Mouse (Mus musculus) ovary, postnatal 10 days (tissue): ENCODE data around the gene Phlpp1.

Experiments
- DNase-seq: peaks from one replicate; pipeline ENCODE4 v3.0.0; 2022; ENCODE audit warnings: low spot score

Gene Phlpp1

DNA sequence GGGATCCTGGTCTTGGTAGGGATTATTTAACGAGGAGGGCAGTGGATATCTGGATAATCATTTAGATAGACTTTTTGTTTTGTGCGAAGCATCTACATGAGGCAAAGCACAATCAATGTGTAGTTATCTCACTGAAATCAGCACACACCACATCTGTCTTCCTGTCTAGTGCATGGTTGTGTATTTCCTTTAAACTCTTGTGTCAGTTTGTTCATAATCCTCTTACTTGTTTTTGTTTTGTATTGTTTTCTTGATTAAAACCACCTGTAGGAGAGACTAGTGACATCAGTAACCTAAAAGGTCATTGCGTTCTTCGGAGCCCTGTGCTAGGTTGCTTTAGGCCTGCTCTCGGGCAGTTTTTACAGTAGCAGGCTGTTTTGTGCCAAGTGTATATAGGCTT lies 146.8 kb downstream of the Phlpp1 start:
- DNase-seq = no peak

DNA sequence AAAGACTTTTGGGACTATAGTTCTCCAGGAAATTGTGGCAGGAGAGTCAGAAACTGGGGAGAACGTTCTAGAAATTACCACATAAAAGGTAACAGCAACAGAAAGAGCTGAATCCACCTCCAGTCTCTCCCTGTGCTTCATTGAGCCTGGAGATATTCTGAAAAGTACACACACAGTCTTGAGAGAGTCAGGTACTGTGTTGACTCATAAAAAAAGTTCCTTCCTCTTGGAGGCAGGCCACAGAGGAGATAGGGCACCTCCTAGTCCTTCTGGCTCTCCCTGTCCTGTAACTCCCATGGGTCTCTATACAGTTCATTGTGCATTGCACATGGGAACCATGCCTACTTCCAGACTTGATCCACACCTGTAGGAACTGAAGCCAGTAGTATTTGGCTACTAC lies 149.0 kb downstream of the Phlpp1 start:
- no peak for DNase-seq

DNA sequence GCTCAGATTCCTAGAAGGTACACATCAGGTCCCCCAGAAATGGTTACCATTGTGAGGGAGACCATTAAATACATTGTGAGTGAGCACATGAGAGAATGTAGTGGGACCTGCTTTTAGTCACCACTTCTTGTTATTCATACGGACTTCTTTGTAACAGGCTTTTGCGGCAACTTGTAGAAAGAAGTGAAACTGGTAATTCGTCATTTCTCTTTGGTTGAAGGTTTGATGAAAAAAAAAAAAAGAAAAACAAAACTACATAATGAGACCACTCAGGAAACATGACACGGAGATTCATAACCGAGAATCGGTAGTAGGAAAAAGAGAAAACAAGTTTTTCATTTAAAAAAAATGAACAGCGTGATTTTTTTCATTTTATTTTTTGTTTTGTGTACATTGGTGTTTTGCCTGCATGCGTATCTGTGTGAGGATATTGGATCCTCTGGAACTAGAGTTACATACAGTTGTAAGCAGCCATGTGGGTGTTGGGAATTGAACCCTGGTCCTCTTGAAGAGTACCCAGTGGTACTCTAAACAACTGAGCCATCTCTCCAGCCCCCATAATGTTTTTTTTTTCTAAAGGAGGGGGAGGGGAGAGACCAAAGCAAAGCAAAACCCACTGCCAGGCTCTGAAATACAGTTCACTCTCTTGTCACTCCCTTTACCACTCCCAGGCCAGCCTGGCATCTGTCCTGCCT lies 150.0 kb downstream of the Phlpp1 start:
- no peak for DNase-seq

DNA sequence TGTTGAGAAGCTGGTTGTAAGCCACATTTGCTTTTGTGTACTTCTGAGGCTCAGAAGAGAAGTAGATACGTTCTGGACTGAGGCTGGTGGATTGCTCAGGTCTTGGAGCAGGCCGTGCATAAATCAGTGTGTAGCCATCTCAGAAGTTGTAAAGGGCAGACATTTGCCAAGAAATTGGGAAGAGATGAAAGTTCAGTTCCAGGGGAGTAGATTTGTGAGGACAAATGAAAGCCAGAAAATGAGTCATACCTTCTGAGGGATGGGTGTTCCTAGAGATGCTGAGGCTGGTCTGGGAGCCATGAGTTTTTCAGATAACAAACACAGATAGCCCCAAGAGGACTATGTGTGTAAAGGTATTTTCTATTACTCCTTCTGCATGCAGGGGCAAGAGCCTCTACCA lies 155.1 kb downstream of the Phlpp1 start:
- DNase-seq = no peak

DNA sequence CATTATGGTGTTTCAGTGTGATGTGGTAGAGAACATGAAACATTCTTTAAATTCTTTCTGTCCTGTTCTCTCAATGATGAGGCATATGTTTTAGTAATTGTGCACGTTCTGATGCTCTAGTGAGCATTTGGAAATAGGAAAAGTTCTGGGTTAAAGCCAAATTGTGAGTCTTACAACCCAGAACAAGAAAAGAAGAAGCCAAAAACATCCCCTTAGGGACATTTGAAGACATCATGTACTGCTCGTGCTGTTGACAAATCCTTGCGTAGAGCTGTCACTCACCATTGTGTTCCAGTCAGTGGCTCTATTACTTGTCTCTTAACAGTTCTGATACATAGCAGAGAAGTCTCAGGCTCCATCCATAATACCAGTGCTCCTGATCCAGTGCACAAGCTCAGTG lies 170.5 kb downstream of the Phlpp1 start:
- DNase-seq = no peak

DNA sequence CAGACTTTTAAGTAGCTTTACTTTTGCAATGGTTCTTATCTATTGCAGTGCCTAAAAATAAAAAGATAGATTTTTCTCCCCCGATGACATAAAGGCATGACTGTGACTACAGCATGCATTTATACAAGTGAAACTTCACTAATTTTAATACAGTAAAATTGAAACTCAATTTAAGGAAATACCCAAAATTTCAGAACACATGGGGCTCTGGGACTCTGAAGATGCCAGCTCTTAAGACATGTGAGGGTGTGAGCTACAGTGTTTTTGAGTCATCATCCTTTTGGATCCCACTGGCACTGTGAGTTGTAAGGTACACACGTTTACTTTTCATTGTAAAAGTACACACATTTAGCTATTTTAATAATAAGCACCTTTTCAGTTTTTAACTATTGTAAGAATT lies 173.7 kb downstream of the Phlpp1 start:
- no peak for DNase-seq

DNA sequence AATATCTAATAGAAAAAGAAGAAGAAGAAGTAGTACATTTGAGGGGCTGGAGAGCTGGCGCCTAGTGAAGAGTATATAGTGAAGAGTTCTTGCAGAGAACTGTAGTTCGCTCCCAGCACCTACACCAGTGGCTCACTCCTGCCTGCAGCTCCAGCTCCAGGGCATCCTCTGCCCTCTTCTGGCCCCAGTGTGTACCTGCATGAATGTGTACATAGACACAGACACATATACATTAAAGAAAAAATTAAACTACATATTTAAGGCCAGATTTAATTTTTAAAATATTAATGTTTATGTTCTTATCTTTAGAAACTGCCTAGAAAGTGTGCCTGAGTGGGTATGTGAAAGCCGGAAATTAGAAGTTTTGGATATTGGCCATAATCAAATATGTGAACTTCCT lies 175.2 kb downstream of the Phlpp1 start:
- DNase-seq = no peak

DNA sequence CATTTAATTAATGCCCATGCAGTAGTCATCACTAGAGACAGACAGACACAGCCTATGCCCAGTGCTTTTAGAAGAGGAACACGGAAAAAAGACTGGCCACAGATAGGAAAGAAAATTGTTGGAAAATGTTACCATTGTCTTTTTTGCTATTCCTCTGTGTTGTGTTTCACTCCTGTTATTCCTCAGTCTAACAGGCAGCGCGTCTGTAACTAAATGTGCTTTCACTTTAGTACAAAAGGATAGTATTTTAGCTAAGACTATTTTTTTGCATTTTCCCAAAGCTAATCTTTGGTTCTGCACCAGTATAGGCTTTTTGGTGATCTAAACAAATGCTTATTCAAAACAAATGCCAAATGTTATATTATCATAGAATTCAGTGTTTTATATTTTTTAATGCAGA lies 177.6 kb downstream of the Phlpp1 start:
- no peak for DNase-seq

DNA sequence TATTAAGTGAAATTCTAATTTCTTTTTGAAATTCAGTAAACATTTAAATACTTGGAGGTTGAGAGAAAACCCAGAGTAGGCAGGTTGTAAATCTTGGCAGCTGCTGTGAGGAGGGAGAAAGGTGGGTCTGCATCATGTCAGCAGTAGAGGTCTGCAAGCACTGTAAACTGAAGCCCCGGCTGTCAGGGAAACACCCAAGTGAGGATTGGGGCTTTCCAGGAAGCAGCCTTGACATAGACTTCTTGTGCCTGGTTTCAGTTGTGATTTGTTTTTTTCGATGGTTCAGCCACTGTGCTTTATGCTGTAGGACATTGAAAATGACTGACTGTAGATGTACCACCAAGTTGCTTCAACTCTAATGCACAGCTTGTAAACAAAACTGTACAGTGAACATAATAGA lies 180.0 kb downstream of the Phlpp1 start:
- DNase-seq = no peak

DNA sequence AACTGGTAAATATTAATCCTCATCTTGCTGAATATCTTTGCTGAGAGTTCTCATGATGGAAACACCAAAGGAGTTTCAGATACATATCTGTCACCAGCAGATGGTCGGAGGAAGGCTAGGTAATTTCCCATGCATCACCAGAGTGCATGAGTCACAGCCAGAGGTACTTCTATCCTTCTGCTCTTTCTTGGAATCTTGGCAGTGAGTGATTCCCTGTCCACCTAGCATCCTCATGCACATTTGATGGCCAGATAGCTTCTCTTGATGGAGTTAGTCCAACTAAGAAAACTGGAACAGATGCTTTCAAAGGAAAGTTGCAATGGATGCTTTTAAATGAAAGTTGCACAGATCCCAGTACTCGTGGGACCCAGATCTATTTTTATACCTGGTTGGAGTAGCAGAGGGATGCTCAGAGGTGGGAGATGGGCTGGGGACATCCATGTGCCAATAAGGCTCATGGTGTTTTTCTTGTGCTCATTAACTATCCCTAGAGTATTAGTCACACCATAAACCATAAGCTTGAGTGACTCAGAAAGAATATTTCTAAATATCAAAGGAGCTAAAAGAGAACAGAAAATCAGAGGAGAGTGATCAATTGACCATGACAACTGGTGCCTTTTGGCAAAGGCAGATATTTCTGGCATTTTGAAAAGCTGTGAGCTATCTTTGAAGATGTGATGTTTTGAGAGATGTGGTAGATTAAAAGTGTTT lies 181.4 kb downstream of the Phlpp1 start:
- DNase-seq = no peak

DNA sequence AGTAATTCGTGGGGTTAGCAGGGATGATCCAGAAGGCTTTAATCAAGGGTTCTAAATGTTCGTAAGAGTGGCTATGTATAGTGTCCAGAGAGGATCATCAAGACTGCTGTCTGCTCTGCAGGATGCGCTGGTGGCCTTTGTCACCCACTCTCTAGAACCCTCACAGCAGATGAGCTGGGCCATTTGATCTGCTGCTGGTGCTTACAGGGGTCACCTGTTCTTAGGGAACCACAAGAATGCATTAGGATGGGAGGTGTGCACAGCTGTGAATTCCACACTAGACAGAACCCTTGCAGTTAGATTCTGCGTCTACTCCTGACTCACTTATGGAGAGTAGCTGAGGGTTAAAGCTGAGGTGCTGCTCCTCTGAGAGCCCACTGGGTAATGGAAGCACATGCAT lies 182.4 kb downstream of the Phlpp1 start:
- no peak for DNase-seq

DNA sequence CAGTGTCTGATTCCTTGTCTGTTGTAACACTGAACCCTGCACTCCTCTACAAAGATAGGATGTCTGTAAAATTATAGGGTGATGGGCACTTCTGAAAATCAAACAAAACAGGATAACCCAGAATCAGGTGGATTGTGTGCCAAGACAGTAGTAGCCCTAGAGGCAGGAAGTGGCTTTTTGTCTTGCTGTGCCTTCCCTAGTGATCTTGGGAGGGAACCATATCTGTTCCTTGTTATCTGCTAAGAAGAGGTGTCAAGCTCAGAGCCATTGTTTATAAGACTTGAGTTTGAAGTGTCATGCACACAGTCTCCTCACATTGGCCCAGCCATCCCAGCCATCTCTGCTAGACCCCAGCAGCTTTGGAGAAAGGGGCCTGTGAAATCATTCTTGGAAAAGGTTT lies 187.9 kb downstream of the Phlpp1 start:
- DNase-seq = no peak

DNA sequence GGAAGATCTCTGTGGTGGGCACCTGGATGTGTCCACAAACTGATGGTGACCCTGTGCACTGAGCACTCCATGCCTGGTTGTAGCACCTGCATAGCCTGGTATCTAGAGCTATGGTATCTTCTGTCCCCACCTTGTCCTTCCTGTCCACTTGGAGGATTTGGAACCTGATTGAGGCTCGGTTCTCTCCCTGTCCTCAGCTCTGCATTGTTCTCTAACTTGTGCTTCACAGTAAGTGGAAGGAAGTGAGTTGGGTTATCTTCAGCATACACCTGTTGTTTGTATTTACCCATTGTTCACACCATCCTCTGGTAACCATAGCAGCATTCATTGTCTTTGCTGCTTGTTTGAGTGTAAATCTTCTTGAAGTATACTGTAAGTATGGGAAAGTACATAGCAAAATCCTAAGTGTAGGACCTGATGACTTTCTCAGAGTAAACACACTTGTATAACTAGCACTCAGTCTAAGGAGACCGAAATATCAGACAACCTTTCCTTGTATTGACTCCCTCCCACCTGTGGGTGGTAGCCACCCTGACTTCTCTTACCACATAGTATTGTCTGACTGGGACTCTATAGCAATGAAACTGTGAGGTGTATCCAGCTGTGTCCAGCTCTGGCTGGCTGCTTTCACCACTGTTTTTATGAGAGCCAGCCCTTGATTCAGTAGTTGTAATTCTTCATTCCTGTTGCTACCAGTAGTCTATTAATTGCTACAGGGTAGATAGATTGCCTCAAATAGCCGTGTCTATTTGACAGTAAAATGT lies 191.5 kb downstream of the Phlpp1 start:
- no peak for DNase-seq

DNA sequence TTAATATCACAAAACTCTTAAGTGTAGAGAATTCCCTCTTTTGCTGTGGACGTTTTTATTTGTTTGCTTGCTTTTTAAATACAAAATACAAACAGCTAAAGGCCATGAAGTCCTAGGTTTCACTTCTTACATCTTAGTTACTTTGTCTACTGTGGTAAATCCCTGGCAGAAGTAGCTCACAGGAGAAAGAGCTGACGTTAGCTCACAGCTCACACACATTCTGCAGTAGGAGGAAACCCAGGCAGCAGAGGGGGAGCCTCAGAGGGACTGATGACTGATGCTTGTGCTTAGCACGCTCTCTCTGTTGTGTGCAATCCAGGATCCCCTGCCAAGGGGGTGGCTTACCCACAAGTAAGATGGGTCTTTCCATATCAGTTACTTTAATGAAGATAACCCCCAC lies 197.8 kb downstream of the Phlpp1 start:
- DNase-seq = no peak

DNA sequence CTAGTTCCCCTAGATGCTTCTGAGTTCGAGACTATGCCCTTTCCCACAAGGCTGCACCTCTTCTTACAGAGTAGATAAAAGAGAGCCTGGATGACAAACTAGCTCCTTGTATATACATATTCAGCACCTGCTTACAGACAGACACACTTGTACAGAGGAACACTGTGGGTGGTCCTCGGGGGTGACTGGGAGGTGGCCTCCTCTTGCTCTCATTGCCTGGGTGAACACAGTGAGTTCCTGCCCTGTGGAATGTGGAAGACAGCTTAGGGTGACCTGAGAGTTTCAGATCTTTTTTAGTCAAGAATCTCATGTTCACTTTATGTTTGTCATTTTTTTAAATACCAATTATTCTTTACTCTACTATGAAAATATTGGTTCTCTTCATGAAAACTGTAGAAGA lies 200.9 kb downstream of the Phlpp1 start:
- no peak for DNase-seq

DNA sequence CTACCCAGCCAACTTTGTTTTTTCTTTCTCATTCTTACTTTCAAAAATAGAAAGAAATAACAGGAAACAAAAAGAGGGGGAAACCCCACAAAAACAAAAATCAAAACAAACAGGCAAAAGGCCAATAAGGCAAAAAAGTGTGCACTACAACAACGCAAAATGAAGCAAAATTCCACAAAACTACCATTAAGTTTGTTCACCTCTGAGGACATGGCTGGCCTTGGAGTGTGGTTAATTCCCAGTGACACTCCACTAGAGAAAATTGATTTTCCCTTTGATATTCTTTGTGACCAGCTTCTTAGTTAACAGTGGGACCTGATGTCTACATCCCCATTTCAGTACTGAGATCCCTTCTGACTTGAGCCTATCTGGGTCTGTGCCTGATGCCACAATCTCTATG lies 202.1 kb downstream of the Phlpp1 start:
- DNase-seq = no peak

DNA sequence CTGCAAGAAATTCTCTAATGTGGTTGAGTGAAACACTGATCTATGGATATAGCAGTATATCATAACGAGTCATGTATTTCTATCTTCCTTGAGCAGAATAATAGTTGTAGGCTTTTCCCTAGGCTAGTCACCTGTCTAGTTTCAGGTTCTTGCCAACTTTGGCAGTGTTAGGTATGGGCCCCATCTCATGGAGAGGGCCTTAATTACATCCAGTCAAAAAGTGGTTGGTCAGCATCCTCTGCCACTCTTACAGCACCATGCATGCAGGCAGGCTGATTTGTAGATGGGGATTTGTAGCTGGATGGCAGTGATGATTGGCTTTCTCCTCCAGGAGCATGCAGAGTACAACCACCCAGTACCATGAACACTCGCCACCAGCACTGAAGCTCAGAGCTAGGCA lies 202.7 kb downstream of the Phlpp1 start:
- DNase-seq = no peak

DNA sequence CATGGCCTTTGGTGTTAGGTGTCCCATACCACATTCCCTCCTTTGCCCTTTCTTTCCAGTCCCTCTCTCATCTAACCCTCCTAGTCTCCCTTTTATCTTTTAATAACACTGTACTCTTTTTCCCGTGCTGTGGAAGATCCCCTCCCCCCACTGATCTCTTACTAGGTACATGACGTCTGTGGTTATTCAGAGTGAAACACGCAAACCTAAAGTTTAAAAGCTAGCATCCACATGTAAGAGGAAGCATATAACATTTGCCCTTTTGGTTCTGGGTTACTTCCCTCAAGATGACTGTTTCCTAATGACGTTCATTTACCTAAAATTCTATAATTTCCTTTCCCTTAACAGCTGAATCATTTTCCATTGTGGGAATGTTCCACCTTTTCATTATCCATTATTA lies 203.4 kb downstream of the Phlpp1 start:
- no peak for DNase-seq

DNA sequence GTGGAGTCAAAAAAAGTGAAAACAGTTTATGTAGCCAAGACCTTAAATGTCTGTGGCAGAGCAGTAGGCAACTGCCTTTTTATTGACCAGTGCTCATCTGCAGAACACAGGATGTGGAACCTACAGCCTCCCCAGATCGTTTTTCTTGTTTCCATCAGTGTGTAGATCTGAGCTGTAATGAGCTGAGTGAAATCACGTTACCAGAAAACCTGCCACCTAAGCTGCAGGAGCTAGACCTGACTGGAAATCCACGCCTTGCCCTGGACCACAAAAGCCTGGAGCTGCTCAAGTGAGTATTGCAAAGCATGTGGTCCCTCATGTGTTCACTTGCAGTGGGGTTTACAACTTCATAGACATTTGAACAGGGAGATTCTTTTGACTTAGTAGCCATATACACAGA lies 204.5 kb downstream of the Phlpp1 start:
- DNase-seq = no peak

DNA sequence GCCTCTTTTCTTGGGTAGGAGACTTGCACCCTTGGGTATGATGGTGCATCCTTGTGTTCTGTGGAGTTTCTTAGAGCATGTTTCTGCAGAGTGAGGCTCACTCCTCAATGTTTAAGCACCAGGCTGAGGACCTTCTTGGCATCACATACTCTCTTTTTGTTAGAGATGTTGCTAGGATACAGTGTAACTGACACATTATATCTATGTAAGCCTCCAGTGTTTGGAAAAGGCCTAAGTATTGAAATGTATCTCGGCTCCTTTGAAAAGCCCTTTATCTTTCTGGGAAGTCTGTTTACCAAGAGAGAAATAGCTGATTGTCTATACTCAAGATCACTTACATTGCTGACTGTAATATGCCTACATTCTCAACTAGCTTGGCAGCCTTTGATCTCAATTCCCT lies 208.9 kb downstream of the Phlpp1 start:
- DNase-seq = no peak

DNA sequence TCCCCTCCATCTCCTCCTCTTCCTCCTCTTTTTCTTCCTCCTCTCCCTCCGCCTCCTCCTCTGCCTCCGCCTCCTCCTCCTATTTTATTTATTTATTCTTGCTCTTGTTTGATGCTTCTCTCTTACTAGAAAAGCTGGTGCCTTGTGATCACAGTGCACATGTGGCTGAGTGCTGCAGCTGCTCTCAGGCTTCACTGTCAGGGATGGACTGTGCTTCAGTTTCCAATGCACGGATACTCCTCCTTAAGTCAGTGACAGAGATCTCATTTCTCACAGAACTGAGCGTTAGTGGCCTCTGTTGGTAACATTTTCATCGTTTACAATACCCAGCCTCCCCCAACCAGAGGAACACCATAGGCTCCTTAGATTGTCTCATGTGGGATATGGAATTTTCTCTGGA lies 215.0 kb downstream of the Phlpp1 start:
- DNase-seq = no peak

DNA sequence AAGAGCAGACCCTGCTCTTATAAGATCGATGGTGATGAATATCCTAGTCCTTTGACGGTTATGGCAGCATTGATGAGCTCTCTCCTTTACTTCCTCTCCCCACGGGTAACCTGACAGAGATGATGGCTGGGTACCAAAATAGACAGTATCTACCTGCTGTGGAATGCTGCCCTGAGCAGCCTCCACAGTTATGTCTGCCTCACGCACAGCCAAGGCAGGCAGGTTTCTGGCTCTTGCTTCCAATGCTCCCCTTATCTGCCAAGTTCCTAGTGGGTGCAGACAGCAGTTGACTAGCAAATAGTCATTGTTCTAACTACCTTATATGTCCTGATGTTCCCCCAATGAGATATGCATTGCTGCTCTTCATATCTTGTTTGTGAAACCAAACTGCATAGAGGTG lies 215.7 kb downstream of the Phlpp1 start:
- no peak for DNase-seq

DNA sequence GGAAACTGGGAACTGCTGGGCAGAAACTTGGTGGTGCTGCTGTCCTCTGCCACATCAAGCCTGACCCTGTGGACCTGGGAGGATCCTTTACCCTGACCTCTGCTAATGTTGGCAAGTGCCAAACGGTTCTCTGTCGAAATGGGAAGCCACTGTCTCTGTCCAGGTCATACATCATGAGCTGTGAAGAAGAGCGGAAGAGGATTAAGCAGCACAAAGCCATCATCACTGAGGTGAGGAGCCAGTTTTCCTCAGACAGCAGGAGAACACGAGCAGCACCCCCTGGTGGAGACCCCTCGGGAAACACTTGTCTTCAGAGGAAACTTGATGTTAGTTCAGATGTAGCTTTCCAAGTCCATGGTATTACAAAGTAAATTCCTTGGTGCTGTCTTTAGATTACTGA lies 218.1 kb downstream of the Phlpp1 start:
- no peak for DNase-seq
